In the genomic region with DNA sequence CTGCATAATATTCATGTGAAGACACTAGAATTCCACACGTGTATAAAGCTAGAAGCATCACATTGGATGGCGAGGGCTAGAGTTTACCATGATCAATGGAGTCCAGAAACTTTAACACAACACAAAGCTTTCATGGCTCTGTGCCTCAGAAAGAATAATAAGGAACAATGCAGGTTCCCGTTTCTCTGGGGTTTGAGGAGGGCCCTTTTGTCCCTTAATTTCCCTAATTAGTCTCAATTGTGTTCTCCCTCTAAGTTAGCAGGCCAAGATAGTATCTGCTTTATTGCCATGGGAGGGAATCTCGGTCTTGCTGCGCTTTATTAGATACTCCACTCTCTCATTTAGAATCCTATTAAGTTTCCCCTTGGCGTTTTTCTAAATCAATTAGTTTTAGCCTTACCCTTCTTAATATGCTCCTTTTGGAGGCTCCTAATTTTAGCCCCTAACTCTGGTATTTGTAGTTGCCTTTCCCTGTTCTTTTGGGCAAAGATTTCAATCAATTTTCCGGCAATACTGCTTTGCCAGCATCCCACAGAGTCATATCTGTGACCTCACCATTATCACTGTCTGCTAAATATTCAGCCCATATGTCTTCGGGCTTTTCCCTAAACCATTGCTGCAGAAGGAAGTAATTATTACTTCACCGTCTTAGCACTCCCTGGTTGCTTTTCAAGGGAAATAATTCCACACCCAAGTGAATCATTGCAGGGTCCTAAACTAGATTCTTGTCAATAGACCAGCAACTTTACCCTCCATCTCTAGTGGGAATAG, we compare ENCODE assay signal across 28 mouse cellular contexts.
DNase-seq lines count a peak whose midpoint lies in the region; ATAC-seq and TF ChIP-seq lines count a peak whose summit lies in the region.
"Had no signal": no experiment of that assay in that cellular context is flagged by ENCODE, and none has a peak within 500 bp of the region (broad histone marks: within the 10 kb centered on the region; RNA-seq: fewer than 3 reads in every experiment).

No protein-coding gene starts in this region.

- H3K9me3 ChIP-seq in embryonic facial prominence, embryonic 11.5 days (replicated peaks; ENCODE audit: control insufficient read depth, low read length), result no peaks in the 10 kb centered on the region
- H3K9me3 ChIP-seq in embryonic facial prominence, embryonic 10.5 days, result no peaks in the 10 kb centered on the region
- no peaks in the 10 kb centered on the region for H3K9me3 ChIP-seq in hindbrain, embryonic 13.5 days
- H3K9me3 ChIP-seq in hindbrain, embryonic 10.5 days, result no peaks in the 10 kb centered on the region
- no peaks in the 10 kb centered on the region for H3K9me3 ChIP-seq in neural tube, embryonic 14.5 days (ENCODE audit: control insufficient read depth, low read length)
- H3K9me3 ChIP-seq: heart, embryonic 12.5 days; limb, embryonic 15.5 days; megakaryocyte, embryonic 14.5 days; midbrain, embryonic 15.5 days; stomach, embryonic 15.5 days had no signal

- ATAC-seq in embryonic facial prominence, embryonic 11.5 days (replicated peaks; ENCODE audit: insufficient number of reproducible peaks, low FRiP score, low TSS enrichment, low read depth), result no peak
- ATAC-seq in hindbrain, embryonic 13.5 days (ENCODE audit: low FRiP score), result peak; percentile 69
- ATAC-seq in neural tube, embryonic 14.5 days (ENCODE audit: low read depth), result peak; percentile 74; the same call in 1 of the 2 replicates
- ATAC-seq: CD4-positive, CD25-positive, alpha-beta regulatory T cell, adult 4 months; intestine, postnatal 0 days; midbrain, embryonic 15.5 days had no signal

- no peak overlapping the region for H3K27ac ChIP-seq in embryonic facial prominence, embryonic 11.5 days (replicated peaks; ENCODE audit: low read depth, low read length)
- H3K27ac ChIP-seq in embryonic facial prominence, embryonic 10.5 days (replicated peaks), result no peak overlapping the region
- no peak overlapping the region for H3K27ac ChIP-seq in hindbrain, embryonic 13.5 days
- H3K27ac ChIP-seq in hindbrain, embryonic 10.5 days, result no peak overlapping the region
- H3K27ac ChIP-seq in neural tube, embryonic 14.5 days (ENCODE audit: low read depth, low read length), result no peak overlapping the region
- no peak overlapping the region for H3K27ac ChIP-seq in kidney, adult 2 months (ENCODE audit: insufficient read depth, low read depth, low read length)
- H3K27ac ChIP-seq: left cerebral cortex, adult 2 months; limb, embryonic 15.5 days; liver, embryonic 14.5 days; midbrain, embryonic 15.5 days; stomach, embryonic 15.5 days had no signal

- no peaks in the 10 kb centered on the region for H3K36me3 ChIP-seq in embryonic facial prominence, embryonic 11.5 days (replicated peaks; ENCODE audit: control insufficient read depth, insufficient read depth, low read depth, low read length)
- H3K36me3 ChIP-seq in embryonic facial prominence, embryonic 10.5 days (replicated peaks), result no peaks in the 10 kb centered on the region
- no peaks in the 10 kb centered on the region for H3K36me3 ChIP-seq in hindbrain, embryonic 13.5 days
- H3K36me3 ChIP-seq in hindbrain, embryonic 10.5 days, result no peaks in the 10 kb centered on the region
- H3K36me3 ChIP-seq in neural tube, embryonic 14.5 days (ENCODE audit: control insufficient read depth, insufficient read depth, low read length), result no peaks in the 10 kb centered on the region
- H3K36me3 ChIP-seq in kidney, adult 2 months (ENCODE audit: control insufficient read depth, insufficient read depth, low read length), result no peaks in the 10 kb centered on the region
- H3K36me3 ChIP-seq: heart, embryonic 12.5 days; limb, embryonic 15.5 days; midbrain, embryonic 15.5 days; stomach, embryonic 15.5 days had no signal

- no peak overlapping the region for H3K9ac ChIP-seq in embryonic facial prominence, embryonic 11.5 days (replicated peaks; ENCODE audit: low read length)
- H3K9ac ChIP-seq in hindbrain, embryonic 13.5 days, result no peak overlapping the region
- no peak overlapping the region for H3K9ac ChIP-seq in neural tube, embryonic 14.5 days (replicated peaks; ENCODE audit: low read depth, low read length)
- H3K9ac ChIP-seq: heart, embryonic 12.5 days; limb, embryonic 15.5 days; liver, embryonic 14.5 days; lung, embryonic 14.5 days; midbrain, embryonic 15.5 days; stomach, embryonic 15.5 days had no signal

- no peaks in the 10 kb centered on the region for H3K27me3 ChIP-seq in embryonic facial prominence, embryonic 11.5 days (ENCODE audit: control insufficient read depth, insufficient read depth, low read length)
- H3K27me3 ChIP-seq in embryonic facial prominence, embryonic 10.5 days (replicated peaks; ENCODE audit: low read depth, poor library complexity, severe bottlenecking), result no peaks in the 10 kb centered on the region
- no peaks in the 10 kb centered on the region for H3K27me3 ChIP-seq in hindbrain, embryonic 13.5 days
- no peaks in the 10 kb centered on the region for H3K27me3 ChIP-seq in hindbrain, embryonic 10.5 days (ENCODE audit: insufficient read depth, poor library complexity, severe bottlenecking)
- H3K27me3 ChIP-seq in neural tube, embryonic 14.5 days (ENCODE audit: control insufficient read depth, insufficient read depth, low read length), result no peaks in the 10 kb centered on the region
- H3K27me3 ChIP-seq in kidney, adult 2 months (replicated peaks; ENCODE audit: control insufficient read depth, insufficient read depth, low read length), result no peaks in the 10 kb centered on the region
- H3K27me3 ChIP-seq: heart, embryonic 12.5 days; limb, embryonic 15.5 days; megakaryocyte, embryonic 14.5 days; midbrain, embryonic 15.5 days; stomach, embryonic 15.5 days had no signal

- H3K4me2 ChIP-seq in embryonic facial prominence, embryonic 11.5 days (ENCODE audit: low read depth, low read length), result no peak overlapping the region
- no peak overlapping the region for H3K4me2 ChIP-seq in hindbrain, embryonic 13.5 days
- H3K4me2 ChIP-seq in neural tube, embryonic 14.5 days (ENCODE audit: low read depth, low read length), result no peak overlapping the region
- H3K4me2 ChIP-seq: heart, embryonic 12.5 days; limb, embryonic 15.5 days; lung, embryonic 14.5 days; midbrain, embryonic 15.5 days; stomach, embryonic 15.5 days had no signal

- DNase-seq in embryonic facial prominence, embryonic 11.5 days (ENCODE audit: low spot score), result peak; percentile 14
- no peak for DNase-seq in embryonic facial prominence, embryonic 10.5 days (ENCODE audit: low spot score)
- DNase-seq in hindbrain, embryonic 10.5 days (ENCODE audit: low spot score), result no peak
- DNase-seq in embryo, embryonic 11 days, result peak; percentile 4
- DNase-seq in kidney, adult 2 months, result no peak
- no peak for DNase-seq in kidney, adult 11 months
- DNase-seq: adrenal gland, postnatal 25 days; cerebellum, adult 9-10 months; gastrocnemius, postnatal 25 days; heart, adult 18-20 months; heart, postnatal 10 days; layer of hippocampus, adult 9-11 months; lung, embryonic 14.5 days; lung, postnatal 36 days; right cerebral cortex, adult 18-20 months; right cerebral cortex, postnatal 4 days; thymus, adult 18-20 months had no signal

- no peak for TF ChIP-seq POLR2A in kidney, adult 2 months (IDR thresholded peaks at IDR 0.05; ENCODE audit: low read depth, low read length)

- no peaks in the 10 kb centered on the region for H3K4me1 ChIP-seq in embryonic facial prominence, embryonic 11.5 days (ENCODE audit: control insufficient read depth, insufficient read depth, low read length)
- peaks cover 8% of the 10 kb centered on the region for H3K4me1 ChIP-seq in embryonic facial prominence, embryonic 10.5 days
- H3K4me1 ChIP-seq in hindbrain, embryonic 13.5 days (replicated peaks), result peaks cover 8% of the 10 kb centered on the region
- H3K4me1 ChIP-seq in hindbrain, embryonic 10.5 days (replicated peaks), result peaks cover 6% of the 10 kb centered on the region
- H3K4me1 ChIP-seq in neural tube, embryonic 14.5 days (ENCODE audit: control insufficient read depth, insufficient read depth, low read length), result no peaks in the 10 kb centered on the region
- H3K4me1 ChIP-seq in kidney, adult 2 months (ENCODE audit: control insufficient read depth, insufficient read depth, low read length), result no peaks in the 10 kb centered on the region
- H3K4me1 ChIP-seq: heart, embryonic 12.5 days; limb, embryonic 15.5 days; megakaryocyte, embryonic 14.5 days; stomach, embryonic 15.5 days had no signal

- TF ChIP-seq CTCF in kidney, adult 2 months (conservative IDR thresholded peaks at IDR 0.05; ENCODE audit: insufficient read depth, insufficient read length, low read depth, low read length), result no peak

- WGBS in embryonic facial prominence, embryonic 11.5 days, result 31% methylated on average over 9 of the region's 9 CpGs
- WGBS in embryonic facial prominence, embryonic 10.5 days, result 31% methylated on average over 9 of the region's 9 CpGs
- 16% methylated on average over 9 of the region's 9 CpGs for WGBS in hindbrain, embryonic 13.5 days
- WGBS in hindbrain, embryonic 10.5 days, result 41% methylated on average over 9 of the region's 9 CpGs
- WGBS in neural tube, embryonic 14.5 days, result 8% methylated on average over 9 of the region's 9 CpGs
- 40% methylated on average over 9 of the region's 9 CpGs for WGBS in kidney, adult 2 months

- H3K4me3 ChIP-seq in embryonic facial prominence, embryonic 11.5 days (ENCODE audit: low read depth, low read length), result no peak overlapping the region
- H3K4me3 ChIP-seq in embryonic facial prominence, embryonic 10.5 days, result no peak overlapping the region
- H3K4me3 ChIP-seq in hindbrain, embryonic 13.5 days, result no peak overlapping the region
- H3K4me3 ChIP-seq in hindbrain, embryonic 10.5 days, result no peak overlapping the region
- no peak overlapping the region for H3K4me3 ChIP-seq in neural tube, embryonic 14.5 days (ENCODE audit: low read depth, low read length)
- H3K4me3 ChIP-seq in kidney, adult 2 months (ENCODE audit: insufficient read depth, low read depth, low read length), result no peak overlapping the region
- H3K4me3 ChIP-seq: heart, embryonic 12.5 days; left cerebral cortex, adult 2 months; limb, embryonic 15.5 days; megakaryocyte, embryonic 14.5 days; midbrain, embryonic 15.5 days; stomach, embryonic 15.5 days had no signal

Comparison
In these comparisons a context has a peak if more than half of its experiments do, and no peak if none do; other contexts are left out.
1. DNase-seq: peak in embryonic facial prominence, embryonic 11.5 days (single experiment) and embryo, embryonic 11 days (single experiment); none in embryonic facial prominence, embryonic 10.5 days (single experiment), hindbrain, embryonic 10.5 days (single experiment), kidney, adult 2 months (single experiment) and kidney, adult 11 months (single experiment).